Mouse (Mus musculus) kidney, postnatal 14 days (tissue): Measurements from ENCODE around the gene Rhbdf1.
A peak's percentile ranks its signal among the peaks of the same experiment; 100 is the strongest.

ENCODE experiments used
- DNase-seq: peaks from one replicate; pipeline ENCODE4 v3.0.0; 2022; ENCODE audit warnings: mixed read lengths

Rhbdf1 gene

DNA sequence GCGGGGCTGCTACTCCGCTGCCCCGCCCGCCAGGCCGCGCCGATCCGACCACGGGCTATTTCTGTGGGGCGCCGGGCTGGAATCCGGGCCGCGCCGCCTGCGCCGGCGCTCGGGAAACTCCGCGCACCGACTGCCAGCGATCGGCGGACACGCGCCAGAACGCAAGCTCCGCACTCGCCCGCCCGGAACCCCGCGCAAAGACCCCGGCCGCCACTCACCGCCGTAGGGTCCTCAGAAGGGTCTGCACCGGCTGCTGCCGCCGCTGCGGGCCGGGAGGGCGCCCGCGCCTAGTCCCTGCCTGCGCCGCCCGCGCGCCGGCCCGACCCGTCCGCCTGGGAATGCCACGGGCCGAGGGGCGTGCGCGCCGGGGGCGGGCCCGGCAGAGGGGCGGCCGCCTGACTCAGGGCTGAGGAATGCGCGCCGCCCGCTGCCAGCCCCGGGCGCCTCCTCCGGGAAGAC lies at the start of gene Rhbdf1:
TSS of gene Rhbdf1 (minus strand) at position 350 of the 459 bp plus-strand sequence.
- DNase-seq, result peak; percentile 88

DNA sequence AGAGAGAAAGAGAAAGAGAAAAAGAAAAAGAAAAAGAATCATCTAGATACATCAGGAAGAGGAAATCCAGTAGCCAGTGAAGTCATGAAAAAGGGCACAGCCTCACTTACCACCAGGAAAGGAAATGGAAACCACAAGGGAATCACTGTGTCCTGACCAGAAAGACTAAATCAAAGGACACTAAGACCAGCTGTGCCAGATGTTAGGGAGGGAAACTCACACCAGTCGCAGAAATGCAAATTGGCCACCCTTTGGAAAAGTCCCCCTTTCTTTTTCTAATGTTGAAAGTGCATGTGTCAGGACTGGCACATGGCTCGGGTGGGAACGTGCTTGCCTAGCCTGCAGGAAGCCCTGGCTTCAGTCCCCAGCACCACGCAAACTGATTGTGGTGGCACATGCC lies 49.1 kb upstream of the Rhbdf1 start:
- no peak for DNase-seq

DNA sequence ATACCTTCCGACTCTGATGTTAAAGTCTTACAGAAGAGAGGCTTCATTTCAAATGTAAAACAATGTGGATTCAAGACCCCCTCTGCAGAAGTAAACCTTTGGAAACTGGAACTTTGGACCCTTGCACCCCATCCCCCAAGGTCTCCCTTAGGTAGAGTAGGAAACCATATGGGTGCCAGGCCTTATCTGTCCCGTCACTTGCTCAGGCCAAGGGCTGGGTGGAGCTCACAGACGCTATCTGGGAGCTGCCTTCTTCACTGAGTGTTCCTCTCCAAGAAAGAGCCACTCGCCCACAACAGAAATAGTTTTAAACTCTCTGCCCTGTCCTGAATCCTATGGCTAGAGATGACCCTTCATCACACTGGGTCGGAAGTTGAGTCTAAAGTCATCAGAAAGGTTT lies 46.9 kb upstream of the Rhbdf1 start:
- DNase-seq, result no peak

DNA sequence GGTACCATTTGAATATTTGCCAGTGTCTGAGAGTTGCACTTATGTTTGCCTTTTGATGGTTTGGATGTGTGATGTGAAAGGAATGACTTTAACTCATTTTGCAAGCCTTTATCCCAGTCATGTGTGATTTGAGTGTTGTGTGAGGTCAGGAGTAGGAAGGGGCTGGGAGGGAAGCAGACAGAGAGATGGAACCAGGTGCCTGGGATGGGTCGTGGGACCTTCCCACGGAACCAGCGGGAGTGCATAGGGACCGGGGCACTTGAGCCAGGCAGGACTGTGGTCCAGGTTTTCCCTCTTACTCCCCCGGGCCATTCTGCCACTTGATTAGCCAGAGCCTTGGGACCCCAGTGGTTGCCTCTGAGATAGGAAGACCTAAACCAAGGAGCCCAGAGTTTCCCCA lies 45.9 kb upstream of the Rhbdf1 start:
- DNase-seq, result no peak

DNA sequence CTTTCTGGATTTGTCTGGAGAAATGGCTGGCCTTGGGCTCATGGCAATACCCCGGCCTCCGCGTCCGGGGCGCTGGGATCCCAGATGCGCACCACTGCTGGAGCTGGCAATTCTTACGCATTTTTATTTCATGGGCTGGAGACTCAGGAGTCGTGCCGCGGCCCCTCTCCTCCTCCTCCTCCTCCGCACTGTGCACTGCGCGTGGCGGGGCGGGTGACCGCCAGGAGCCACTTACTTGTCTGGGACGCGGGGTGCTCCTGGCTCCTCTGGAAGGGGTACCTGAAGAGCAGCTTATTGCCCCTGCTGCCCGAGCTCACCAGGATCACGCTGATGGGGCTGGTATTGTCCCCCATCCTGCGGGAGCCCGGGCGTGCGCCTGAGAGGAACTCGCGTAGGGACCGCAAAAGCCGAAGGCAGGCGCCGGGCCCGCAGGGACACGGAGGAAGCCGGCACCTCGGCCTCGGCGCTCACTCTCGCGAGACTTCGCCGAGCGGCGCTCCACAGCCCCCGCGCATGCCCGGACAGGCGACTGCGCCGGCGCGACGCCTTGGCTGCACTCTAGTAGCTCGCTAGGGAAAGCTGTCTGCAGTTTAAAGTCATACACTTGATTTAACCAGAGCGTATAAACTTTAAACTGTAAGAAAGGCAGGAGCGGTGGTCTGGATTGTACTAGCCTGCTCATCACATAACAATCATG lies 45.2 kb upstream of the Rhbdf1 start, which contains the start of gene Nprl3:
TSS of gene Nprl3 (minus strand) at position 520 of the 697 bp plus-strand sequence.
- DNase-seq, result peak; percentile 98

DNA sequence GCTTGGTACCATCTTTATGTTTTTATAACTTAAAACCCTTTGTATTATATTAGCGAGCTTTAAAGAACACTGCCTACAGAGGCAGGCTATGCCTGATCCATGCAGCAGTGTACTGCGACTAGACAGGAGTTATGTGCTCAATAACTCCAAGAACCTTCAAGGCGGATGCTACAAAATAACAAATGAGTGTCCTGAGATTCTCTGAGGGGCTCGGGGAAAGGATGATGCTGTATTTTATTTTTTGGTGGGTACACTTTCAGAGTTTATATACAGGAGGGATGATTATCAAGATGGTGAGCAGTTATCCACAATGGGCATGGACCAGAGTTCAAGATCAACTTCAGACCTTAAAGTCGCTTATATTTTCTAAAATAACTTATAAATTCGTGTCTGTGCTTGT lies 44.7 kb upstream of the Rhbdf1 start:
- no peak for DNase-seq

DNA sequence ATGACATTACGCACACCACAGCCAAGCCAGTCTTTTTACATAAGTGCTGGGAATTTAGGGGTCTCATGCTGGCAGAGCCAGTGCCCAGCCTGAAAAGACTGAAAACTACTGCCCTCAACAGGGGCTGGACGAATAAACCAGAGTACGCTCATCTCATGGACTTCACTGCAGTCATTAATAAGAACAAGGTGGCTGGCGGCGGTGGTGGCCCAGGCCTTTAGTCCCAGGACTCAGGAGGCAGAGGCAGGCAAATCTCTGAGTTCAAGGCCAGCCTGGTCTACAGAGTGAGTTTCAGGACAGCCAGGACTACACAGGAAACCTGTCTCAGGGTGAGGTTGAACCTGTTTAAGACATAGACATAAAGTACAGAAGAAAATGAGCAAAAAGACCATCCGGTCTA lies 44.1 kb upstream of the Rhbdf1 start:
- no peak for DNase-seq

DNA sequence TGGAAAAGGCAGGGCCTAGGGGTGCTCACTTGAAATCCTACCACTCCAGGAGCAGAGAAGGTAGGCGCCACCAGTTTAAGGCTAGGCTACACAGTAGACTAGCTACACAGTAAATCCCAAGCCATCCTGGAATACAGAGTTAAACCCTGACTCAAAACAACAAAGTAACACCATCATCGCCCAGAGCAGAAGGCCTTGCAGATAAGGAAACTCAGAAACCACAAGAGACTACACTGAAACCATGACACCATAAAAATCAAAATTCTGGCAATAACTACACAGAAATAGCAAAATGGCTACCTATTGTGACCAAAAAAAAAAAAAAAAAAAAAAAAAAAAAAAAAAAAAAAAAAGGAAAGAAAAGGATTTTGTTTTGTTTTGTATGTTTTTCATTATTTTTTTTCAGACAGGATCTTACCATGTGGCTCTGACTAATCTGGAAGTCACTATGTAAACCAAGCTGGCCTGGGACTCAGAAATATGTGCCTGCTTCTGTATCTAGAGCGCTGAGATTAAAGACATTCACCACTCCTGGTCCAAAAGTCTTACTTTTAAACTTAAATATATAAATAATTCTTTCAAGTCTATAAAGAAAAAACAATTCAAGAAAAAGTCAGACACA lies 43.1 kb upstream of the Rhbdf1 start:
- DNase-seq, result no peak

DNA sequence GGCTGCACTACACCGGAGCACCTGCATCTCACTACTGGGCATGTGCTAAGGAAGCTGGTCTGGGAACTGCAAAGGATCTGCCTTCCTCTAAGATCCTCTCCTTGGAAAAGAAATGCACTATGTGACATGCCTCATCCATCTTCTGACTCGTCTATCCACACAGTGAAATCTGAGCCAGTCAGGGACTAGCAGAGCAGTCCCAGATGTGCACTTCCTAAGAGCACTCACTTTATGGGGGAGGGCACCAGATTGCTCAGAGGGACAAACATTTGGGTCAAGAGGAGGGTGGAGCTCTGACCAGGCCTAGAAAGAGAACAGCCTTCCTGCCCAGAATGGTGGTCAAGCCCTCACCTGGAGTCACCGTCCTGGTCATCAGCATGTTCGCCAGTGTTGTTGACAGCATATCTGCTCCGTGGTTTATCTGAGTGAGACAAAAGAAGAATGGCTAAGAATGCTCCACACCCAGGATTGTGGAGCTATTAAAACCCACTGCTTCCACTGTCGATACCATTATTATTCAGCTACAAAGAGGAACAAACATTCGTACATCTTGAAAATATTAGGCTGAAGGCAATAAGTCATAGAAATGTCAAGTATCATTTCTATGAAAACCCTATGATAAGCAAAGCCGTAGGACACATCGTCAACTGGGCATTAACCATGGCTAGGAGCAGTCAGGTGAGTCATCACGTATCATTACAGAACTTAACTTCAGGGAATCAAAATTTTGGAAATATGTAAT lies 40.7 kb upstream of the Rhbdf1 start:
- DNase-seq, result no peak

DNA sequence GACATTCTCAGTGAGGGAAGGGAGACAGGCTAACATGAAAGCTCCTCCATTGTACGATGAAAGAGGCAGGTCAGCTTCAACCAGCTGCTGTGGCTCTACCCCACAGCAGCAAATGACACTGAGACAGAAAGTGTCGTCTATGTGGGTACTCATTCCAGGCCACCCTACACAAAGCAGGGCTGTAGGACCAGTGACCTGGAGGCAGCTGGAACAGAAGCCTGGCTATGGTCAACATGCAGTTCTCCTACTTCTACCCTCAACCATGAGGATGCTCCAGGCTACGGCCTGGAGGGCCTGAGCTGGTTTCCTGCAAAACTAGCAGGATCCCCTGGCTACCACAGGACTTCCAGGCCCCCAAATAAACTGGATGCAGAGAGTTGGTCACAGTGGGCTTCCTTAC lies 34.5 kb upstream of the Rhbdf1 start:
- no peak for DNase-seq

DNA sequence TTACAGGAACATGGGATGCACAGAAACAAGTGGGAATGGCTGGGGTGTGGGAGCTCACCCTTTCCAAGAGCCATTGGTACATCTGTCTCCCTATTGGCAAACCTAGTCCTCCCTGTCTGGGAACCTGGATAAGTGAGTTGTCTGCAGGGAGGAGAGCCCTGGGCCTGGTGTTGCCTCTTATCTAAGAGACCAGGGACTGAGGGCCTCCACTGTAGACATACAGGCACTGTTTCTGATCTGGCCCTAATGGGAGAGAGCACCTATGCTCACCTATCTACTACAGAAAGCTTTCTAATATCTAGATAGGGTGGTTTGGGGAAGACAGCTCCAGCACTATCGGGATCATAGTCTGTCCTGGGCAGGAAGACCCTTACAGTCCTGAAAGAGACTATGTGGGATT lies 34.0 kb upstream of the Rhbdf1 start:
- DNase-seq, result no peak

DNA sequence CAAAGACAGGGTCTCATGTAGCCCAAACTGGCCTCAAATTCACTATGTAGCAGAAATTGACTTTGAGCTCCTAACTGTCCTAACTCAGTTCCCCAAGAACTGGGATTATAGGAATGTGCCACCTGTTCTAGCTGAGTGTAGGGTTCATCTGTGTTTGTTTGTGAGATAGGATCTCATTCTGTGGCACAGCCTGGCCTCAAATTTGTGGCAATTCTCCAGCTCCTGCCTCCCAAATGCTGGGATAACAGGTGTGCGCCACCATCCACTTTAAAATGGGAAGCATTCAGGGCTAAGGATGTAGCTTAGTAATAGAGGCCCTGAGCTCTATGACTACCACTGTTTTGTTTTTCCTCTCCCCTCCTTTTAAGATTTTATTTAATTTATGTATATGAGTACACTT lies 31.0 kb upstream of the Rhbdf1 start:
- no peak for DNase-seq

DNA sequence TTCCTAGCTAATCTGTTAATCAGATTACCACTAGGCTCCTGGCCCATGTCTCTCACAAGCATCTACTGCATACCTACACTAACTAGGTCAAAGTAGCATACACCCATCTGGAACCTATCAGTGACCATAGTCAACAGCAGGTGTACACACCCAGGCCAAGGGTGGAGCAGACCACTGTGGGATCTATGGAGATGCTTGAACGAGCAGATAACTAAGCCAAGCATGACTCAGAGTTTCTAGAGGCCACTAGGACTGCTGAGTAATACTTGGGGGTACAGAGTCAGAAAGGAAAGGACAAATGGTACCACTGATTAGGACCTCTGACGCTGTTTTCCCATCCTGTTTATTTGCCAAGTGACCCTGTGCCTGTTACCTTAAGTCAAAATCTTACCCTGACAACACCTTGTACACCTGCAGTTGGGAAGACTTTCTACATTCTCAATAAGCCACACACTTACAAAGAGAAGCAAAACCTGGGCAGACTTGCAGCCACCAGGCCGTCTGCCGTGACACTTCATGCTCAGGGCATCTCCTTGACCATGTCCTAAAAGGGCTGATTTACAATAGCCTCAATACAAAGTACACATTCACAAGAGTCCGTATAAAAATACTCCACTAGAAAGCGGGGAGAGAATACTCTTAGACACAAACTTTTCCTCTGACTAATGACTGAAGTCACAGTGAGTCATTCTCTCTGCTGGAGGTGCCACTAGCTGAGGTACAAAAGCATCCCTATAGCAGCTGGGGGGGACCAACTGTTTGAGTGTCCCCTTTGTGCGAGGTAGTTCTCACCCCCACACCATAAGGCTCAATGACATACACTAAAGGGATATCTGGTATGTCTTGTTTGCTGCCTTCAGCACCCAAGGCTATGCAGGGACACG lies 29.0 kb upstream of the Rhbdf1 start:
- DNase-seq, result no peak

DNA sequence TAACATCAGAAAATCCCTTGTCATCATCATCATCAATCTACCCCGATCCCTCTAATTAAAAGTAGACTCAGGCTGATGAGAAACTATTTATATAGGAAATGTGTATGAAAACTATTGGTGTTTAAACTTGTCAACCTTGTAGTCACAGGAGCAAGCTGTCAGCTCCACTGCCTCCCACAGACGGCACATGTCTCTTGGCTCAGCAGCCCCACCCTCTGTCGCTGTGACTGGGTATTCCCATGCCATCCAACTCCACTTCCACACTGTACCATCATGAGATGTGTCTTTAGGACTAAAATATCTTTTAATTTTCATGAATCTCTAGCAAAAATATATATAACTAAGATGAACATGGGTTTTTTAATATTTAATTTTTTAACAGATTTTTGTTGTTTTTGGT lies 26.2 kb upstream of the Rhbdf1 start:
- DNase-seq, result no peak

DNA sequence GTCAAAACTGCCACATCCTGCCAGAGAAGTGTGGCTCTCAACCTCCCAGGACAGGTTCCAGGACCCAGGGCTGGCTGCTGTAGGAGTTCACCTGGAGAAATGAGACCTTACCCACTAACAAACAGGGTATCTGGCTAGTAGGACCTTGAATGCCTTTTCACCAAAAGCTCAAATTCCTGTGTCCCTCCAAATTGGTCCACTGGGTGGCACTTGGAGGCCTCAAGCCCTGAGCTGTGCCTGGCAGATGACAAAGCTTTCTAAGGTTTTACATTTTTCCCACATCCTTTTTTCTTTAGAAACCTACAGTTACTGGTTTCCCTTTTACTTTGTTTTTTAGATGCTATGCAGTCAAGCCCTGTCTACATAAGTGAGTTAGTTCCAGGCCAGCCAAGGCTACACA lies 25.0 kb upstream of the Rhbdf1 start:
- DNase-seq, result no peak

DNA sequence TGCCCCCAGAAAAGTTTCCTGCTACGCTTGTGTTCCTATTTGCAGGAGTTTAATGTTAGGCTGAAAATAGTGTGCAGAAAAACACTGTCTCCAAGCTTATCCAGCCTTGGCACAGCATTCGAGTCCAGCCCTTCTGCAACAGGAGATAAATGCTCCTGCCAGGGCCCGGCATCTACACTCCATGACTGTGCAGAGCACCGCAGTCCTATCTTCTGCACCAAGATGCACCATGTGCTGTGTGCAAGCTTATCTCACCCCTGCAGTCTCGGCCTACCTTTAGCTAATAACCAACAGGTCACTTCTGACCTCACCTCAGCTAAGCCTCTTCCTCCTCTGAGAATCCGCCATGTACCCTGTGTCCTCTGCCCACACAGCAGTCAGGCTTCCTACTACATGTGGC lies 23.5 kb upstream of the Rhbdf1 start:
- DNase-seq, result no peak

DNA sequence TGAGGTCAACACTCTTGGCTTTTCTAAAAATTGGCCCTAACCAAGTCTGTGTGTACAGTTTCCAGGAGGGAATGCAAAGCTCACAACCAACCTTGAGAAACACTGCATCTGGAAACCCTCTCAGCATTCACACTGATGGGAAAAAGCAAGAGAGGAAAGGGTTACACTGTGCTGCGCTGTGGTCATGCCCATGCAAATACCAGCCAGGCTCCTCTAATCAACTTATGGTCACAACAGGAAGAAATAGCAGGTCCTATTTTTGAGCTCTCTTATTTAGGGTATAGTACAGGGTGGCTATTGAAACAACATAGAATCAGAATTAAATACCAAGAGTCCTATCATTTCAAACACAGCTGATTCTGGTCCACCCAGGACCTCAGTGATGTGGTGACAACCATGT lies 22.5 kb upstream of the Rhbdf1 start:
- DNase-seq, result no peak

DNA sequence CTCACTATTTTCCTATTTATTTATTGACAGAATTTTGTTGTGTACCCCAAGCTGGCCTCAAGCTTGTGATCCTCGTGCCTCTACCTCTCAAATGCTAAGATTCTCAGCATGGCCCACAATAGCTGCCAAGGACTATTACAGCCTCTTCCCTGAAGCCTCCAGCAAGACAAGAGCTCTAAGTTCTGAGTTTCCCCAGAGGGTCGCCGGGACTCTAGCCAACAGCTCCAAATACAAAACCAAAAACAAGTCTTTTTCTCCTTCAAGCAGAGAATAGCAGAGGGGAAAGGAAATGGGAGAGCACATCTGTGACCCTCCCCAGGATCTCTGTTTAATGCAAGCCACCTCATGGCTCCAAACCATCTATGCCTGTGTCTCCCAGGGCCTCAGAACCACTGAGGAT lies 22.0 kb upstream of the Rhbdf1 start:
- no peak for DNase-seq

DNA sequence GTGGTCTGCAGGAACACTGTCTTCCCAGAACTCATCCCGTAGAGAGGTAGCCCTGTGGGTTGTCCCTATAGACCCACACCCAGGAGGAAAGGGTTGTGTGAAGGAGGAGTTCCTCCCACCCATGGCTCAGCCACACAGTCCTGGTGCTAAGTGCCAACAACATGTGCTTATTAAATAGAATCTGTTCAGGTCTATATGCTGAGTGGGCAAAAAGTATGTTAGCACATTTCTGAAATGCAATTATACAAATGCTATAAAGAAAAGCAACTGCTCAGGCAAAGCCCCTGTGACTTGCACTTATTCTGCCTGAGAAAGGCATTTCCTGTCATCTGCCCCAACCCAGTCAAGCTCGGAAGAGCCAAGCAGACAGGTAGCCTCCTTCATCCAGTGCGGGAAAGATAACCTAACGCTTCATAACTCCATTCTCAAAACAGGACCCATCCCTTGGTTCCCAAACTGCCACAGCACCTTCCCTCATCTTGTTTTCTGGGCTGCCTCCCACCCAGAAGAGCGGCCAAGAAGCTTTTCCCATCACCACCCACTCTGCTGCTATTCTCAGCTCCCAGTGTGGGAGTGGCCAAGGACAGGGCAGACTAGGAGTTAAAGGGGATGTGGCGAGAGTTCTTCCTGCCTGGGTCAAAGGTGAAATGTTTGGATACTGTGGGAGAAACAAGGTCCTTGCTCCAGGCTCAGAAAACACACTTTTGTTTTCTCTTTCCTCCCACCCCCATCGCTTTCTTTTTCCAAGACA lies 21.3 kb upstream of the Rhbdf1 start:
- peak; percentile 54 for DNase-seq

DNA sequence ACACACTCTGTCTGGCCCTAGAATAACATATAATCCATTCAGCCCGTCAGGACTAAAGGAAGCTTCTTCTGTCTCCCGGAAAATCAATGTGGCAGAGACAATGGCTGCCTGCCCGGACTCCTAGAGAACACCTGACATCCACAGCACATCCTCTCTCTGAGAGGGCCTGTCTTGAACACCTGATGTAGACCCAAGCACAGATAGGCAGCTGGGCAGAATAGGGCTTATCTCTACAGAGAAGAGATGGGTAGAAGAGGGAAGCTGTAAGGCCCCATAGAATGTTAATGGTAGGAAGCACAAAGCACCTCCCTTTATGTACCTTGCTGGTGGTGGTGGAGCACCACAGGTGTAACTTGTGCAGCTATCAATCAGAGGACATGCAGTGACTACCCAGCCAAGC lies 20.1 kb upstream of the Rhbdf1 start:
- DNase-seq, result no peak

DNA sequence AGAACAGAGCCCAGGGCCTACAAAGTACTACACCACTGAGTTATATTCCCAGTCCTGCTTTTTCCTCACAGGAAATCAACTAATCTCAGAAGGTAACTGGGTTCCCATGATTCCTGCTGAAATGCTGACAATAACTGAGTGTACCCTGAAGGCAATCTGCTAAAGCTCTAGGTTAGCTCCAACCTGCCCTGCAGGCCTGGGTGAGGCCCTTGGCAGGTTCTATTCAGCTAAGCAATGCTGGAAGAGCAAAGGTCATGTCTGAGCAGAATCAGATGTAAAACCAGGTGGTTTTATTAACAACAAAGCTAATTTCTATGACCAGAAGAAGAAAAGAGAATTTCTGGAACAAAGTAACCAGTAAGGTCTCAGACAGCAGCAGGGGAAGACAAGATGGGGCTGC lies 19.3 kb upstream of the Rhbdf1 start:
- peak; percentile 25 for DNase-seq
